Mouse (Mus musculus) stomach, postnatal 0 days (tissue): ENCODE measurements at regions not wholly inside any gene's neighbourhood (a gene's known extent, or its start where the extent isn't known, plus 50 kb on each side); places are given as distances from the start of the nearest gene placed in this dataset.

ENCODE experiments used
- ATAC-seq: fragments of 200-750 bp; cut with Nextera tagmentation; 2 replicates; pipeline ENCODE4 v1.8.0; 2017; ENCODE audit not compliant: low FRiP score, low TSS enrichment
- DNase-seq: peaks from one replicate; pipeline ENCODE4 v3.0.0-alpha.2; 2016; ENCODE audit warnings: low spot score
- H3K27ac ChIP-seq: fragments of 300-500 bp; sonication (generic); replicated peaks from 2 replicates; pipeline ENCODE4 v1.5.1; 2014; ENCODE audit warnings: mild to moderate bottlenecking, control low read depth
- H3K27me3 ChIP-seq: fragments of 300-500 bp; sonication (generic); 2 replicates; pipeline ENCODE4 v1.6.1; 2014; ENCODE audit warnings: low read length; ENCODE audit not compliant: control insufficient read depth, insufficient read depth
- H3K36me3 ChIP-seq: fragments of 300-500 bp; sonication (generic); 2 replicates; pipeline ENCODE4 v1.6.1; 2014; ENCODE audit warnings: low read length, mixed read lengths; ENCODE audit not compliant: control insufficient read depth, insufficient read depth
- H3K4me1 ChIP-seq: fragments of 300-500 bp; sonication (generic); replicated peaks from 2 replicates; pipeline ENCODE4 v1.6.1; 2014; ENCODE audit warnings: antibody characterized with exemption; ENCODE audit not compliant: control insufficient read depth, insufficient read depth
- H3K4me2 ChIP-seq: fragments of 300-500 bp; sonication (generic); replicated peaks from 2 replicates; pipeline ENCODE4 v1.6.1; 2014; ENCODE audit warnings: low read depth, mild to moderate bottlenecking, control low read depth, moderate library complexity
- H3K4me3 ChIP-seq: fragments of 300-500 bp; sonication (generic); 2 replicates; pipeline ENCODE4 v1.5.1; 2014; ENCODE audit warnings: low read depth, low read length, control low read depth
- H3K9ac ChIP-seq: fragments of 300-500 bp; sonication (generic); 2 replicates; pipeline ENCODE4 v1.6.1; 2014; ENCODE audit warnings: mild to moderate bottlenecking, low read length, control low read depth, mixed read lengths
- H3K9me3 ChIP-seq: fragments of 300-500 bp; sonication (generic); 2 replicates; pipeline ENCODE4 v1.6.1; 2016; ENCODE audit warnings: low read length; ENCODE audit not compliant: control insufficient read depth
- CTCF ChIP-seq: IDR thresholded peaks from 2 replicates; pipeline ENCODE4 v1.5.1; 2016; ENCODE audit warnings: antibody characterized with exemption, low read depth, mild to moderate bottlenecking, moderate library complexity
- EP300 ChIP-seq: optimal IDR thresholded peaks from 2 replicates; pipeline ENCODE3; 2016; ENCODE audit warnings: antibody characterized with exemption
- WGBS: fragments of 180-500 bp; shearing (Covaris S2); extraction: QIAGEN DNeasy Blood & Tissue Kit; methylation state at CpG from one replicate; pipeline ENCODE4 v1.1.7; 2014; 5-methylcytosine and 5-hydroxymethylcytosine counted together

DNA sequence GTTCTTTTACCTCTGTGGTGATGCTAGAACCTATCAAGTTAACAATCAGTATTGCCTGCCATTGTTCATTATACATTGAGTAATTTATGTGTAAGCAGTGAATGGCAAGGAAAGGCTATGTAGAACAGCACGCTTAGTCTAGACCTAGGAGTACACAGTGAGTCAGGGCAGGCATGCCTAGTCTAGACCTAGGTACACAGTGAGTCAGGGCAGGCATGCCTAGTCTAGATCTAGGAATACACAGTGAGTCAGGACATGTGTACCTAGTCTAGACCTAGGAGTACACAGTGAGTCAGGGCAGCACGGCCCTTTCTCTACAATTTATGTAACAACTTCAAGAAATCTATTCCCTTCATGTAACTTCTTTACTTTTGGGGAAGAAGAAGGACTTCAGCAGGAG is 347.2 kb downstream of the Tmem232 start:
- Histone ChIP-seq H3K4me3 (no peak overlapping the region), H3K36me3 (no peaks in the 10 kb centered on the region), H3K27ac (no peak overlapping the region), H3K9ac (no peak overlapping the region), H3K4me2 (no peak overlapping the region), H3K4me1 (no peaks in the 10 kb centered on the region), H3K27me3 (no peaks in the 10 kb centered on the region), H3K9me3 (no peaks in the 10 kb centered on the region)
- 58% methylated on average over 2 of the region's 2 CpGs for WGBS
- DNase-seq (no peak), ATAC-seq (peak; percentile 98)
- TF ChIP-seq CTCF (no peak), EP300 (no peak)

DNA sequence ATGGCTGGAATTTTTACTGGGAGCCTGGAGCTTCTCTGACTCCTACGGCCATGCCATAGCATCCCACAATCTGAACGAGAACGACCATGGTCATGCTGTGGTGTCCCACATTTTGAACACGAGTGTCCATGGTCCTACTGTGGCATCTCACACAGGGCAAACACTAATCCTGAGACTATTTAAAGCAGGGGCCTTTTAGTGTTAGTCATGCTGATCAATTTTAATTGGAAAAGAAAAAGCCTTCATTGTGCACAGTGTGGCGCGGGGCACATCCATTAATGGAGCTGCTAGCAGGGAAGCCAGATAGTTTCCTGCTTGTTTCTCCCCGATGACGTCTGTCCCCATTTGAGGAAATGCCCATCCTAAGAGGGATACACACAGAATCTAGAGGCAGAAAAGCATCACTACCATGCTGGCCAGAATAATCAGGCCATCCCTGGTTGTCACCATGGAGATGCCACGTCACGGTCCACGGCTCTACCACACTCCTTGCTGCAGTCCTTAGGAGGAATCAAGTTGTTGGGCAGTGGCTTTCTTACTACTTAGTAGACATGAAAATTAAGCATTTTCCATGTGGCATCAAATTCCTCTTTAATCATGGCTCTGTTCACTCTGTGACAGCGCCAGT is 348.0 kb downstream of the Tmem232 start:
- Histone ChIP-seq H3K36me3 (no peaks in the 10 kb centered on the region), H3K27ac (no peak overlapping the region), H3K9me3 (no peaks in the 10 kb centered on the region), H3K4me3 (no peak overlapping the region), H3K27me3 (no peaks in the 10 kb centered on the region), H3K4me2 (no peak overlapping the region), H3K4me1 (no peaks in the 10 kb centered on the region), H3K9ac (no peak overlapping the region)
- ATAC-seq (no peak), DNase-seq (no peak)
- 88% methylated on average over 12 of the region's 12 CpGs for WGBS
- no peak for TF ChIP-seq EP300
- no peak for TF ChIP-seq CTCF

GRCm38 (mm10) chr17:65190839-65191591 is 349.6 kb downstream of the Tmem232 start:
- 37% methylated on average over 12 of the region's 12 CpGs for WGBS
- H3K27ac ChIP-seq: no peak overlapping the region
- H3K4me3 ChIP-seq: no peak overlapping the region
- no peaks in the 10 kb centered on the region for H3K27me3 ChIP-seq
- H3K9ac ChIP-seq: no peak overlapping the region
- DNase-seq (no peak), ATAC-seq (no peak)
- H3K4me2 ChIP-seq: no peak overlapping the region
- H3K4me1 ChIP-seq: no peaks in the 10 kb centered on the region
- no peaks in the 10 kb centered on the region for H3K9me3 ChIP-seq
- TF ChIP-seq EP300 (no peak), CTCF (no peak)
- no peaks in the 10 kb centered on the region for H3K36me3 ChIP-seq

DNA sequence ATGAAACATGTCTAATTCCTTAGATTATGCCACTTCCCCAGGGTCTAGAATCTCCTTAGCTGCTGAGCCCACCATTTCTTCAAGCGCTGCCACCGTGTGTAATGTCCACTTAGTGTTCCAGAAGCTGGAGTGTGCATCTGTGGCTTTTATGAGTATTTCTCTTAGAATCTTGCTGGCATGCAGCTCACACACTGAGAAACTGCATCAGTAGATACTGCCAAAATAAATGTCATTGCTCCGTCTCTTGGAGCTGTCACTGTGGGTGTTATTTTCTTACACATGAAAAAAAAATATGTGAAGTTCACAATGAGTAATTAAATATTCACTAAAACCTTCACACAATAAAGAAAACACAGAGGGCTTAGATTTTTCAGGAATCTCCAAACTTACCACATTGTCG is 345.3 kb upstream of the 4930583I09Rik start:
- no peak overlapping the region for H3K9ac ChIP-seq
- no peaks in the 10 kb centered on the region for H3K9me3 ChIP-seq
- no peak overlapping the region for H3K27ac ChIP-seq
- 68% methylated on average over 4 of the region's 4 CpGs for WGBS
- no peak overlapping the region for H3K4me3 ChIP-seq
- ATAC-seq: no peak
- H3K27me3 ChIP-seq: no peaks in the 10 kb centered on the region
- H3K4me2 ChIP-seq: no peak overlapping the region
- no peaks in the 10 kb centered on the region for H3K36me3 ChIP-seq
- no peak for DNase-seq
- TF ChIP-seq EP300: no peak
- no peak for TF ChIP-seq CTCF
- no peaks in the 10 kb centered on the region for H3K4me1 ChIP-seq

DNA sequence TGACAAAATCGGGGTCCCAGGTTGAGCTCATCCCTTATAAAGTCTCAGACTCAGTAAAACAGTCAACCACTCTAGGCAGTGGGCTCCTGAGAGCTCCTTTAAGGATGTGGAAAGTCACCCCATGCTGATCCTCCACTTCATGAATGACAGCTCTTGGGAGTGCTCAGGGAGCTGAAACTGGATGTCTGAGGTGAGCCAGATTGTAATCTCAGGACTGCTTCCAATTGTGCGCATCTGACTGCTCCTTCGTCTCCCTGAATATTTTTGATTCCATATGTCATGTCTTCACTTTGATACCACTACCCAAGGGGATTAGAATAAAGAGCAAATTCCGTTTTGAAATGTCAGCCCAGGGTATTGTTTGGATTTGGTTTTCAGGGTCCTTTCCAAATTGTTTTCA is 339.9 kb upstream of the 4930583I09Rik start:
- no peak overlapping the region for H3K4me3 ChIP-seq

DNA sequence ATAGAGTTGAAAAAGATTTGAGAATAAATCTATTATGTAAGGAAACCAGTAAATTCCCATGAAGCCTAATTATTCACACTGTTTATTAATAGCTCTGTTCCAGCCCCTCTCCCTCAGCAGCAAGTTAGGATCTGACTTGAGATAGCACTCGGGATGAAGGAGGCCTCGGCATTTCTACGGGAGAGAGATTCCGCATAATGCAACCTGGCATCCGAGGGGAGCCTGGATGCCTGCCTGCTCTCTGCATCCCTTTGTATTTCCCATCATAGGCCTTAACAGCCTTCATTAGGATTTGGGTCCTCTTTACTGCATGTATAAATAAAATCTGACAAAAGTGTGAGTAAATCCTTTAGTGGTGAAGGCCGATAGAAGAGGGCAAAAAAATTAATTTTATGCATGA is 338.2 kb upstream of the 4930583I09Rik start:
- Histone ChIP-seq H3K9me3 (no peaks in the 10 kb centered on the region), H3K27ac (no peak overlapping the region), H3K4me2 (no peak overlapping the region), H3K4me1 (no peaks in the 10 kb centered on the region), H3K27me3 (no peaks in the 10 kb centered on the region), H3K4me3 (no peak overlapping the region), H3K9ac (no peak overlapping the region), H3K36me3 (no peaks in the 10 kb centered on the region)
- no peak for ATAC-seq
- no peak for DNase-seq
- 90% methylated on average over 6 of the region's 6 CpGs for WGBS
- no peak for TF ChIP-seq CTCF
- TF ChIP-seq EP300: no peak

More for the DNA sequence above, 339.9 kb upstream of the 4930583I09Rik start:
- Histone ChIP-seq H3K9ac (no peak overlapping the region), H3K4me1 (no peaks in the 10 kb centered on the region), H3K9me3 (no peaks in the 10 kb centered on the region), H3K4me2 (no peak overlapping the region), H3K27me3 (no peaks in the 10 kb centered on the region), H3K36me3 (no peaks in the 10 kb centered on the region), H3K27ac (no peak overlapping the region)
- 69% methylated on average over 4 of the region's 4 CpGs for whole genome bisulfite sequencing
- ATAC-seq: no peak
- DNase-seq: no peak
- no peak for TF ChIP-seq EP300
- no peak for TF ChIP-seq CTCF
